Mouse (Mus musculus) heart, embryonic 14.5 days (tissue): ENCODE results near the gene Mamdc2. TPM values are rescaled to one million over a fixed set of nuclear protein-coding genes. Genes with fewer than 3 reads are reported as not detected.
"Not testable (repeated sequence)": the region's sequence is repeated elsewhere in the genome, so short reads cannot be mapped to it uniquely, and the experiment has no call there.

ENCODE experiments used
- ATAC-seq: fragments of 200-750 bp; cut with Nextera tagmentation; 2 replicates; pipeline ENCODE4 v1.8.0; 2017; ENCODE audit warnings: low read depth, moderate TSS enrichment; ENCODE audit not compliant: insufficient number of reproducible peaks, insufficient read depth, low FRiP score
- H3K27ac ChIP-seq, 2 experiments: fragments of 200-500 bp in 1 of 2; fragments of 300-500 bp in 1 of 2; sonication (generic) in 1 of 2; replicated peaks in 1 of 2; 2 replicates each; pipeline ENCODE4 v1.5.1; 2012 to 2014; ENCODE audit warnings: low read depth in 2 of 2, low read length in 2 of 2, control low read depth in 1 of 2, mild to moderate bottlenecking in 1 of 2, mixed read lengths in 1 of 2; ENCODE audit not compliant: control insufficient read depth in 1 of 2, insufficient read depth in 1 of 2
- H3K27me3 ChIP-seq: fragments of 300-500 bp; sonication (generic); 2 replicates; pipeline ENCODE4 v1.6.1; 2014; ENCODE audit warnings: mild to moderate bottlenecking, low read length, control low read depth; ENCODE audit not compliant: control insufficient read depth, insufficient read depth
- H3K36me3 ChIP-seq: fragments of 300-500 bp; sonication (generic); 2 replicates; pipeline ENCODE4 v1.6.1; 2014; ENCODE audit warnings: mild to moderate bottlenecking, control low read depth, low read length, mixed read lengths; ENCODE audit not compliant: control insufficient read depth, insufficient read depth
- H3K4me1 ChIP-seq, 2 experiments: fragments of 200-500 bp in 1 of 2; fragments of 300-500 bp in 1 of 2; sonication (generic) in 1 of 2; 2 replicates each; pipeline ENCODE4 v1.6.1; 2012 to 2014; ENCODE audit warnings: low read length in 2 of 2, control low read depth in 1 of 2, mixed read lengths in 1 of 2; ENCODE audit not compliant: control insufficient read depth in 2 of 2, insufficient read depth in 2 of 2
- H3K4me2 ChIP-seq: fragments of 300-500 bp; sonication (generic); 2 replicates; pipeline ENCODE4 v1.6.1; 2014; ENCODE audit warnings: mild to moderate bottlenecking, low read length
- H3K4me3 ChIP-seq, 2 experiments: fragments of 200-500 bp in 1 of 2; fragments of 300-500 bp in 1 of 2; sonication (generic) in 1 of 2; 2 replicates each; pipeline ENCODE4 v1.5.1; 2012 to 2014; ENCODE audit warnings: low read length in 2 of 2, mild to moderate bottlenecking in 2 of 2, control low read depth in 1 of 2, low read depth in 1 of 2, moderate library complexity in 1 of 2; ENCODE audit not compliant: control insufficient read depth in 1 of 2, insufficient read depth in 1 of 2
- H3K9ac ChIP-seq: fragments of 300-500 bp; sonication (generic); 2 replicates; pipeline ENCODE4 v1.6.1; 2014; ENCODE audit warnings: mild to moderate bottlenecking, low read length
- H3K9me3 ChIP-seq: fragments of 300-500 bp; sonication (generic); 2 replicates; pipeline ENCODE4 v1.6.1; 2016; ENCODE audit warnings: low read length, control low read depth; ENCODE audit not compliant: control insufficient read depth
- WGBS: fragments of 180-500 bp; shearing (Covaris S2); extraction: QIAGEN DNeasy Blood & Tissue Kit; methylation state at CpG from one replicate; pipeline ENCODE4 v1.1.7; 2014; 5-methylcytosine and 5-hydroxymethylcytosine counted together
- polyA plus RNA-seq: library from polyadenylated mRNA; unstranded; fragments of >200 nt; fragmentation: Nextera tagmentation; extraction: Ambion mirVana; gene quantifications from 2 replicates; pipeline ENCODE4 v1.2.1, GENCODE M21; 2014

Gene Mamdc2
- polyA plus RNA-seq, 1 experiment from 2014 or later = 1.7 TPM

DNA sequence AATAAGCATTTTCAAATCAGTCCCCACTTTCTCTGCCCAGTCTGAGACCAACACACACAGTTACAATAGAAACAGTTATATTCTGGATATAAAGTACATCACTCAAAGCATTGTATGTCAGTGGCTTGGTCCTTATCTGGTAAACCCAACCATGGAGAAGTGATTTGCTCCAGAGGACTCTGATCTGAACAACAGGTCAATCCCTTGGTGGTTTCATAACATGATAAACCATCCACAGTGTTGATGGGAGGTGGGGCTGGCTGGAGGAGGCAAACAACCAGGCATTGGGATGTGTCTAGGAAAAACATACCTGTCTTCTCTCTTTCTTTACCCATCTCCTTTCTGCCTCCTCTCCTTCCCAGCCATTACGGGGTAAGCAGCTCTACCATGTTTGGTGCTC, 39.2 kb upstream of the Mamdc2 start:
- no peaks in the 10 kb centered on the region for H3K36me3 ChIP-seq
- no peak for ATAC-seq
- no peak overlapping the region for H3K27ac ChIP-seq
- peaks cover 4 to 10% of the 10 kb centered on the region in 2 experiments for H3K4me1 ChIP-seq
- WGBS = 82% methylated on average over 1 of the region's 1 CpGs
- H3K4me2 ChIP-seq = no peak overlapping the region
- no peaks in the 10 kb centered on the region for H3K27me3 ChIP-seq
- no peak overlapping the region for H3K9ac ChIP-seq
- H3K4me3 ChIP-seq = no peak overlapping the region
- H3K9me3 ChIP-seq = no peaks in the 10 kb centered on the region

DNA sequence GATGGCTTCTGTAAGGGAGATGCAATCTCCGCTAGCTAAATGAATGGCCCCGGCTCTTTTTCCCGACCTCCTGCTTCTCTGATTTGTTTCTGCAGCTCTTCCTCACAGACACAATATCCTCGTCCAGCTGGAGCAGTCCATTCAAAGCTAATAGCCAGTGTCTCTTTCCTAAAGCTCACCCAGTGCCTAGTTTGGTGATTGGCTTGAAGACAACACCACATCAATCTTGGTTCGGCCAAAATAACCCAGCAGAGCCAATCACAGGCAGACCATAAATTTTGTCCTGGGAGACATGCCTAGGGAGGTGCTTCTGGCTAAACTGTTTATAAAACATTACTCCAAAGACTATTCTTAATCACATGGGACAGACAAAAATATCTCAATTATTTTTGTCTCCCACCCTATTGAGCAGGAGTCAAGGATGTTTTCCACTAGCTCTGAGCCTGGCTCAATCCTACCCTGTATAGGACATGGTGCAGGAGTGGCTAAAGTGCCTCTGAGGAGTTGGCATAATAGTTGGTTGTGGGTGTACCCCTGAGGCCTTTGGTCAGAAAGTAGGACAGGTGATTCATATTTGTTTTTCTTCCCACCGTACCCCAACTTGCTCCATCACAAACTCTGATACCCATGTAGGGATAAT, 38.5 kb upstream of the Mamdc2 start:
- peaks cover 4 to 10% of the 10 kb centered on the region in 2 experiments for H3K4me1 ChIP-seq
- no peak overlapping the region for H3K27ac ChIP-seq
- no peak for ATAC-seq
- no peak overlapping the region for H3K4me2 ChIP-seq
- 87% methylated on average over 6 of the region's 6 CpGs for WGBS
- no peaks in the 10 kb centered on the region for H3K27me3 ChIP-seq
- H3K9ac ChIP-seq = no peak overlapping the region
- no peak overlapping the region for H3K4me3 ChIP-seq
- H3K9me3 ChIP-seq = no peaks in the 10 kb centered on the region
- H3K36me3 ChIP-seq = no peaks in the 10 kb centered on the region

DNA sequence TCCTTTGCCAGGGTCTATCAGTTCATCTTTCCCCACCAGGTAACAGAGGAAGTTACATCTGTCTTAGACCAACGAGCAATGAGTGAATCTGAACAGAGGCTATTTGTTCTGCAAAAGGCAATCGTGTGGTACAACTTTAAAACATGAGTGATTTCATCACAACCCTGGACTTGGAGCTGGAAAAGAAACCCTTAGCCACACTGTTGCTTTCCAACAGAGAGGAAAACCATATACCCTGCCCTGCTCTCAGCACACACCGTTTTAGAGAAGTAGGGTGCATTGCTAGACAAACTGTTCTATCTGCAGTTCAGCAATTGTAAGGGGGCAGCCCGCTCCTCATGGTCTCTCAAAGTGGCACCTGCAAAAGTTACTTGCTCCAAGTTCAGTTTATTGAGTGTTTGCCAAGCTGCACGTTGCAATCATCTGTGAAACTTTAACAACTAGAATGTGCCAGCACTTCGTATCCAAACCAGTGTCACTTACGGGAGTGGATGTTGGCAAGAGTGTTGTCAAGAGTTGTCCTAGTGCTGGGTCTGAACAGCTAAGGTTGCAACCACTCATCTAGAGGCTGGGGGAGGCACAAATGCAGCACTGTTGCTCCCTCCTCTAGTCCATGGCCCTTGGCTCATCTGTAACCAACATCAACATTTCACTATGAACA, 37.8 kb upstream of the Mamdc2 start:
- Histone ChIP-seq H3K4me3 (no peak overlapping the region), H3K27ac (no peak overlapping the region), H3K4me1 (peaks cover 4 to 10% of the 10 kb centered on the region in 2 experiments), H3K9me3 (no peaks in the 10 kb centered on the region), H3K36me3 (no peaks in the 10 kb centered on the region), H3K4me2 (no peak overlapping the region), H3K27me3 (no peaks in the 10 kb centered on the region), H3K9ac (no peak overlapping the region)
- 78% methylated on average over 7 of the region's 7 CpGs for WGBS
- no peak for ATAC-seq

DNA sequence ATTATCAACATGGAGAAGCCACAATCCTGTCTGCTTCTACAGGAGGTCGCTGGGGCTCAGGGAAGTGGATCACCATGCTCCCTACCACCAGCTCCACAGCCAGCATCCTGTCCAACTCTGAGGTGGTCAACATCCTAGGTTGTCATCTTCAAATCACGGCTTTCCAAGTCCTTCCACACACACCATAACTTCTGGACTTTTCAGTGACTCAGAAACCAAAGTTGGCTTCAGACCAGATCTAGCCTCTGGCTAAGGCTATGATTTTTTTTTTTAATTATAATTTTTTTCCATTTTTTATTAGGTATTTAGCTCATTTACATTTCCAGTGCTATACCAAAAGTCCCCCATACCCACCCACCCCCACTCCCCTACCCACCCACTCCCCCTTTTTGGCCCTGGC, 34.3 kb upstream of the Mamdc2 start:
- H3K9me3 ChIP-seq, H3K27ac ChIP-seq, H3K4me3 ChIP-seq, H3K36me3 ChIP-seq, ATAC-seq, H3K4me1 ChIP-seq, H3K4me2 ChIP-seq, H3K27me3 ChIP-seq, H3K9ac ChIP-seq: not testable (repeated sequence)
- WGBS = 73% methylated on average over 2 of the region's 2 CpGs

DNA sequence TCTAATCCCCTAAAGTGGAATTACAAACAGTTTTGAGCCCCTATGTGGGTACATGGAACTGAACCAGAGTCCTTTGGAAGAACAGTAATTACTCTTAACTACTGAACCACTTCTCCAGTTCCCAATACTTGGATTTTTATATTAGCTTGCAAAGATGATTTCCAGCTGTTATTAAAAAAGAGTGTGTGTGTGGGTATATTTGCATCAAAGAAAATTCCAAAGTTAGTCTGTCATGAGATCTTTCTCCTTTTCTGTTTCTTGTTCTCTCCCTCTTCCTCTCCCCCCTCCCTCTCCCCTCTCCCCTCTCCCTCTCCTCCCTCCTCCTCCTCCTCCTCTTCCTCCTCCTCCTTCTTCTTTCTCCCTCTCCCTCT, 31.3 kb upstream of the Mamdc2 start:
- Histone ChIP-seq H3K4me2 (no peak overlapping the region), H3K27me3 (no peaks in the 10 kb centered on the region), H3K9ac (no peak overlapping the region), H3K36me3 (no peaks in the 10 kb centered on the region), H3K27ac (no peak overlapping the region), H3K9me3 (no peaks in the 10 kb centered on the region), H3K4me1 (peaks cover 0 to 2% of the 10 kb centered on the region in 2 experiments; a peak in 1 of 4 replicates), H3K4me3 (no peak overlapping the region)
- no peak for ATAC-seq

DNA sequence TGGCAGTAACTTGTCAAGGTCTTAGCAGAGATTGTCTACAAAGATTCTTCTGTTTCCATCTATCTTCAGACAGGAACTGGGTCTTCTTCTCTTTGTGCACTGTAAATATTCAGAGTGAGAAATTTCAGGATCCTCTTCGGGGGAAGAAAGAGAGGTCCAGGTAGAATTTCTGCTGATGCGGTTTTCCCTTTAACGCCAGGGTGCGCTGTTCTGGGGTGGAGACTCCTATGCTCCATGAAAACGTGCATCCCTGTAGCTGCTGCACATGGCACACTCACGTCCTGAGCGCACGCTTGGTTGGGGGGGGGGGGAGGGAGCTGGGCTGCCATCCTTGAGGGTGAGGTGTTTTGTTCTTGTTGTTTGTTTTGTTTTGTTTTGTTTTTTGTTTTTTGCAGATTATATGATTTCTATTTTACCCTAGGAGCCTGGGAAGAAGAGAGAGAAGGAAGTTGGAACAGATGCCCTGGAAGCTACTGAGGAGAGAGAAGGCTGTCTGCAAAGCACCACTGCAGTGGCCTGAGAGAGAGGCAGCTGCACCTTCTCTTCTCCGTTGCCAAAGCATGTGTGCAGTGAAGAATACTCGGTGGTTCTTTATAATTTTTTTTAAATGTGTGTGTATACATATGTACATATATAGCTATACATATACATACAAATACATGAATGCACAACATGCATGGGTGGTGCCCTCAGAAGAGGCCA, 30.8 kb upstream of the Mamdc2 start:
- no peaks in the 10 kb centered on the region for H3K36me3 ChIP-seq
- H3K4me2 ChIP-seq = no peak overlapping the region
- H3K27ac ChIP-seq = no peak overlapping the region
- ATAC-seq = no peak
- H3K9ac ChIP-seq = no peak overlapping the region
- no peak overlapping the region for H3K4me3 ChIP-seq
- H3K9me3 ChIP-seq = no peaks in the 10 kb centered on the region
- no peaks in the 10 kb centered on the region for H3K27me3 ChIP-seq
- peaks cover 0 to 2% of the 10 kb centered on the region in 2 experiments; a peak in 1 of 4 replicates for H3K4me1 ChIP-seq
- WGBS = 20% methylated on average over 10 of the region's 10 CpGs

DNA sequence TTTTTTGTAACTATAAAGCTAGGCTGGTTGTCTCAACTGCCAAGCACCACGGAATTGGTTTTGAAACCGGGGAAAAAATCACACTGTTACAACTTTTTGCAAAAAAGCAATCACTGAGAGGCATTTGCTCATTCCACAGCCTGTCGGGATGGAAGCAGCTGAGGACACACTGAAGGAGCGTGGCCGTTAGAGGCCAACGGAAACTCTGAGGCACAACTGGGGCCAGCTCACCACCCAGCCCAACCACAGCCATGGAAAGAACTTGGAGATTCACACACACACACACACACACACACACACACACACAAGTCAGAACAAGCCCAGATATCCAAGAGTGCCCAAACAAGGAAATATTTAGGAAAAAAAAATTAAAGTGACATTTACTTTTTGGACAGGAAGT, 29.6 kb upstream of the Mamdc2 start:
- no peaks in the 10 kb centered on the region for H3K36me3 ChIP-seq
- 47% methylated on average over 6 of the region's 6 CpGs for WGBS
- no peak for ATAC-seq
- peaks cover 0 to 2% of the 10 kb centered on the region in 2 experiments; a peak in 1 of 4 replicates for H3K4me1 ChIP-seq
- H3K27ac ChIP-seq = no peak overlapping the region
- no peak overlapping the region for H3K4me3 ChIP-seq
- no peak overlapping the region for H3K9ac ChIP-seq
- no peaks in the 10 kb centered on the region for H3K9me3 ChIP-seq
- H3K4me2 ChIP-seq = no peak overlapping the region
- H3K27me3 ChIP-seq = no peaks in the 10 kb centered on the region
